Mouse (Mus musculus): Measurements from ENCODE around the gene Olfr178.

GRCm38 (mm10) chr16:58860032-58860737 lies 31.7 kb downstream of the Olfr178 start:
- TF ChIP-seq CTCF (IDR thresholded peaks at IDR 0.05; ENCODE audit: control insufficient read depth, insufficient read depth, insufficient read length), result no peak
- TF ChIP-seq FOSL1 (IDR thresholded peaks at IDR 0.05; ENCODE audit: insufficient read depth, low read length, poor library complexity, severe bottlenecking), result no peak
- no peak for TF ChIP-seq MAX (IDR thresholded peaks at IDR 0.05)
- TF ChIP-seq USF1 (IDR thresholded peaks at IDR 0.05; ENCODE audit: low read depth), result no peak
- TF ChIP-seq MYOD1 (IDR thresholded peaks at IDR 0.05; ENCODE audit: control insufficient read depth, insufficient read length, low read depth), result no peak

Data from C2C12 (cell line).